Mouse (Mus musculus): Measurements from ENCODE around the gene Smim17.

DNA sequence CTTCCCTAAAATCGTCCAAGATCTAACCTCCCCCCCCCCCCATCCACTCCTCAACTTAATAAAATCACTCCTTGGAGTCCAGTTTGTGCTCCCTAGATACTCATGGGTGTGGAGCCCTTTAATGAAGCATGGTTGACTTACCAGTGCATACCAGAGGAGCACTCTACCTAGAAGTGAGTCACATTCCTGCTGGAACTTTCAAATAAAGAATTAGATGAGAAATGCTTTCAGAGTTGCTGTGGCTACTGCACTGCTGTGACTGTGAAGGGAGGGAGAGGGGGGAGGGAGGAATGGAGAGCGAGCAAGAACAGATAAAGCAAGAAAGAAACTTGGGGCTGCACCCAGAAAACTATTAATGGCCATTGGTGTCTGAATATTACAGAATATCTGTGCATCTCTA lies 42.7 kb downstream of the Smim17 start:
- no peak for TF ChIP-seq POLR2A (IDR thresholded peaks at IDR 0.05; ENCODE audit: borderline replicate concordance, insufficient read depth, low read length)
- no peak for TF ChIP-seq CTCF (IDR thresholded peaks at IDR 0.05; ENCODE audit: borderline replicate concordance, insufficient read depth, low read depth, low read length)

All from cerebellum, adult 2 months (tissue).